Mouse (Mus musculus) intestine, postnatal 0 days (tissue): Measurements from ENCODE around the gene Plin3. TPM values are rescaled to one million over a fixed set of nuclear protein-coding genes. Genes with fewer than 3 reads are reported as not detected.
A peak's percentile ranks its signal among the peaks of the same experiment; 100 is the strongest.

Experiments
- ATAC-seq: fragments of 200-750 bp; cut with Nextera tagmentation; 2 replicates; pipeline ENCODE4 v1.8.0; 2017; ENCODE audit warnings: mild to moderate bottlenecking, moderate TSS enrichment, moderate library complexity
- H3K27ac ChIP-seq: fragments of 300-500 bp; sonication (generic); 2 replicates; pipeline ENCODE4 v1.5.1; 2014; ENCODE audit warnings: mild to moderate bottlenecking, low read depth, low read length, moderate library complexity
- H3K27me3 ChIP-seq: fragments of 300-500 bp; sonication (generic); replicated peaks from 2 replicates; pipeline ENCODE4 v1.6.1; 2014; ENCODE audit warnings: low read length, mixed read lengths; ENCODE audit not compliant: control insufficient read depth, insufficient read depth
- H3K36me3 ChIP-seq: fragments of 300-500 bp; sonication (generic); 2 replicates; pipeline ENCODE4 v1.6.1; 2014; ENCODE audit warnings: mild to moderate bottlenecking, moderate library complexity; ENCODE audit not compliant: control insufficient read depth, insufficient read depth
- H3K4me1 ChIP-seq: fragments of 300-500 bp; sonication (generic); replicated peaks from 2 replicates; pipeline ENCODE4 v1.6.1; 2014; ENCODE audit warnings: antibody characterized with exemption, low read length, mixed read lengths; ENCODE audit not compliant: control insufficient read depth, insufficient read depth
- H3K4me2 ChIP-seq: fragments of 300-500 bp; sonication (generic); replicated peaks from 2 replicates; pipeline ENCODE4 v1.6.1; 2014; ENCODE audit warnings: low read depth, mild to moderate bottlenecking, moderate library complexity
- H3K4me3 ChIP-seq: fragments of 300-500 bp; sonication (generic); 2 replicates; pipeline ENCODE4 v1.5.1; 2014; ENCODE audit warnings: low read depth, low read length
- H3K9ac ChIP-seq: fragments of 300-500 bp; sonication (generic); 2 replicates; pipeline ENCODE4 v1.6.1; 2014; ENCODE audit warnings: mild to moderate bottlenecking, low read depth, low read length
- H3K9me3 ChIP-seq: fragments of 300-500 bp; sonication (generic); 2 replicates; pipeline ENCODE4 v1.6.1; 2016; ENCODE audit warnings: mixed run types; ENCODE audit not compliant: control insufficient read depth
- CTCF ChIP-seq: sonication (generic); IDR thresholded peaks from 2 replicates; pipeline ENCODE4 v1.5.1; 2016; ENCODE audit warnings: low read depth, mild to moderate bottlenecking, control low read depth, antibody characterized with exemption, moderate library complexity
- whole genome bisulfite sequencing: fragments of 180-500 bp; shearing (Covaris S2); extraction: QIAGEN DNeasy Blood & Tissue Kit; methylation state at CpG from one replicate; pipeline ENCODE4 v1.1.7; 2014; 5-methylcytosine and 5-hydroxymethylcytosine counted together
- polyA plus RNA-seq: library from polyadenylated mRNA; unstranded; fragments of >200 nt; fragmentation: Nextera tagmentation; extraction: Ambion mirVana; gene quantifications from 2 replicates; pipeline ENCODE4 v1.2.1, GENCODE M21; 2015

Plin3 gene
- polyA plus RNA-seq, 1 experiment from 2014 or later = 521 TPM

- no peak for TF ChIP-seq CTCF
- 7% methylated on average over 52 of the region's 58 CpGs for WGBS
- Histone ChIP-seq H3K4me2 (peak overlapping the region; percentile 87), H3K27ac (peak overlapping the region; percentile 70), H3K4me3 (peak overlapping the region; percentile 65), H3K36me3 (peaks cover 27% of the 10 kb centered on the region), H3K9me3 (no peaks in the 10 kb centered on the region), H3K27me3 (no peaks in the 10 kb centered on the region), H3K9ac (peak overlapping the region; percentile 59), H3K4me1 (no peaks in the 10 kb centered on the region)
- ATAC-seq = peak; percentile 14; the same call in 1 of the 2 replicates
These were observed 35.3 kb downstream of the Plin3 start for GRCm38 (mm10) chr17:56257181-56257894.

- WGBS = under 1% methylated on average over 28 of the region's 28 CpGs
- Histone ChIP-seq H3K9me3 (no peaks in the 10 kb centered on the region), H3K27me3 (no peaks in the 10 kb centered on the region), H3K36me3 (peaks cover 22% of the 10 kb centered on the region), H3K4me2 (peak within 1 kb of the TSS; percentile 87), H3K27ac (peak within 1 kb of the TSS; percentile 83), H3K4me3 (peak within 1 kb of the TSS; percentile 65), H3K4me1 (no peaks in the 10 kb centered on the region), H3K9ac (peak within 1 kb of the TSS; percentile 59)
- TF ChIP-seq CTCF = no peak
- peak; percentile 91 for ATAC-seq
These were observed 36.3 kb downstream of the Plin3 start, which contains the start of gene Fem1a for GRCm38 (mm10) chr17:56256239-56256881. Fem1a (plus strand) TSS chr17:56256810.

- Histone ChIP-seq H3K9ac (no peak overlapping the region), H3K27me3 (no peaks in the 10 kb centered on the region), H3K4me3 (peak overlapping the region; percentile 65), H3K27ac (peak overlapping the region; percentile 83), H3K4me1 (no peaks in the 10 kb centered on the region), H3K4me2 (peak overlapping the region; percentile 87), H3K36me3 (peaks cover 19% of the 10 kb centered on the region), H3K9me3 (no peaks in the 10 kb centered on the region)
- peak; percentile 88 for ATAC-seq
- peak; percentile 97 for TF ChIP-seq CTCF
- under 1% methylated on average over 32 of the region's 32 CpGs for WGBS
These were observed 36.8 kb downstream of the Plin3 start for GRCm38 (mm10) chr17:56255863-56256238.

GRCm38 (mm10) chr17:56255429-56255828 lies 37.2 kb downstream of the Plin3 start:
- no peaks in the 10 kb centered on the region for H3K27me3 ChIP-seq
- no peak for TF ChIP-seq CTCF
- H3K27ac ChIP-seq = no peak overlapping the region
- H3K4me2 ChIP-seq = peak overlapping the region; percentile 35
- no peak for ATAC-seq
- H3K9me3 ChIP-seq = no peaks in the 10 kb centered on the region
- no peak overlapping the region for H3K9ac ChIP-seq
- 17% methylated on average over 9 of the region's 9 CpGs for WGBS
- H3K36me3 ChIP-seq = peaks cover 16% of the 10 kb centered on the region
- no peaks in the 10 kb centered on the region for H3K4me1 ChIP-seq
- no peak overlapping the region for H3K4me3 ChIP-seq

- no peak for ATAC-seq
- no peak overlapping the region for H3K4me3 ChIP-seq
- no peak overlapping the region for H3K4me2 ChIP-seq
- no peak for TF ChIP-seq CTCF
- H3K9ac ChIP-seq = no peak overlapping the region
- 84% methylated on average over 4 of the region's 4 CpGs for WGBS
- no peaks in the 10 kb centered on the region for H3K27me3 ChIP-seq
- H3K36me3 ChIP-seq = peaks cover 9% of the 10 kb centered on the region
- H3K4me1 ChIP-seq = no peaks in the 10 kb centered on the region
- H3K9me3 ChIP-seq = no peaks in the 10 kb centered on the region
- no peak overlapping the region for H3K27ac ChIP-seq
These were observed 38.0 kb downstream of the Plin3 start for GRCm38 (mm10) chr17:56254695-56255094.

- H3K27me3 ChIP-seq = no peaks in the 10 kb centered on the region
- no peaks in the 10 kb centered on the region for H3K36me3 ChIP-seq
- H3K4me3 ChIP-seq = no peak overlapping the region
- H3K4me2 ChIP-seq = no peak overlapping the region
- no peak overlapping the region for H3K27ac ChIP-seq
- no peaks in the 10 kb centered on the region for H3K9me3 ChIP-seq
- peak; percentile 78 for TF ChIP-seq CTCF
- no peak overlapping the region for H3K9ac ChIP-seq
- no peaks in the 10 kb centered on the region for H3K4me1 ChIP-seq
- no peak for ATAC-seq
- 22% methylated on average over 6 of the region's 6 CpGs for WGBS
These were observed 41.4 kb downstream of the Plin3 start for GRCm38 (mm10) chr17:56251136-56251829.
